Mouse (Mus musculus) left cerebral cortex, postnatal 25 days (tissue): ENCODE results near the gene Gm42791. TPM values are rescaled to one million over a fixed set of nuclear protein-coding genes. Genes with fewer than 3 reads are reported as not detected.

Experiments used
- DNase-seq, 2 experiments: peaks; one replicate each; pipeline ENCODE4 v3.0.0; 2022; ENCODE audit warnings: low spot score in 2 of 2, mixed read lengths in 1 of 2
- intact Hi-C: fragments of 180-260 bp; cut with DNase I; formaldehyde crosslinking; loops from one replicate; pipeline ENCODE4 v1.15.1; 2025
- total RNA-seq, 2 experiments: library from RNA; stranded (reverse); gene quantifications; 2 replicates each; pipeline ENCODE4 v1.2.3; 2021

Gm42791 gene
- total RNA-seq, 2 experiments from 2014 or later: 17.8 to 18.5 TPM

- intact Hi-C loops: no loop called here
- peak; percentile 70 to 96 for DNase-seq
Observed at GRCm38 (mm10) chr5:148959068-148959990, 35.6 kb downstream of the Gm42791 start.

GRCm38 (mm10) chr5:148958355-148958754 is 36.6 kb downstream of the Gm42791 start:
- intact Hi-C loops: no loop called here
- no peak for DNase-seq

GRCm38 (mm10) chr5:148956898-148957535 is 37.9 kb downstream of the Gm42791 start:
- DNase-seq: no peak
- intact Hi-C loops: no loop called here

- intact Hi-C loops: no loop called here
- no peak for DNase-seq
Observed at GRCm38 (mm10) chr5:148956091-148956490, 38.9 kb downstream of the Gm42791 start.

GRCm38 (mm10) chr5:148955575-148955974 is 39.4 kb downstream of the Gm42791 start:
- intact Hi-C loops: no loop called here
- no peak for DNase-seq

GRCm38 (mm10) chr5:148954314-148955060 is 40.5 kb downstream of the Gm42791 start:
- DNase-seq: no peak
- intact Hi-C loops: loop anchor here (5.0 kb wide), 1 partner anchor 57 kb away; no protein-coding TSS in a partner anchor

GRCm38 (mm10) chr5:148953098-148953497 is 41.8 kb downstream of the Gm42791 start:
- intact Hi-C loops: loop anchor here (5.0 kb wide), 1 partner anchor 56 kb away; no protein-coding TSS in a partner anchor
- DNase-seq: no peak

GRCm38 (mm10) chr5:148952419-148952818 is 42.5 kb downstream of the Gm42791 start:
- DNase-seq: no peak
- intact Hi-C loops: loop anchor here (5.0 kb wide), 1 partner anchor 55 kb away; no protein-coding TSS in a partner anchor

- DNase-seq: no peak
- intact Hi-C loops: loop anchor here (5.0 kb wide), 1 partner anchor 54 kb away; no protein-coding TSS in a partner anchor
Observed at GRCm38 (mm10) chr5:148951360-148951759, 43.6 kb downstream of the Gm42791 start.

- intact Hi-C loops: loop anchor here (5.0 kb wide), 1 partner anchor 53 kb away; no protein-coding TSS in a partner anchor
- peak in 1 of 2 experiments; percentile 38 for DNase-seq
Observed at GRCm38 (mm10) chr5:148950064-148950463, 44.9 kb downstream of the Gm42791 start.

GRCm38 (mm10) chr5:148948577-148948976 is 46.4 kb downstream of the Gm42791 start:
- intact Hi-C loops: no loop called here
- DNase-seq: no peak

GRCm38 (mm10) chr5:148947412-148947811 is 47.5 kb downstream of the Gm42791 start:
- no peak for DNase-seq
- intact Hi-C loops: no loop called here

- intact Hi-C loops: no loop called here
- no peak for DNase-seq
Observed at GRCm38 (mm10) chr5:148946787-148947186, 48.2 kb downstream of the Gm42791 start.

- DNase-seq: no peak
- intact Hi-C loops: no loop called here
Observed at GRCm38 (mm10) chr5:148945735-148946134, 49.2 kb downstream of the Gm42791 start.

- intact Hi-C loops: no loop called here
- no peak for DNase-seq
Observed at GRCm38 (mm10) chr5:148944024-148944423, 50.9 kb downstream of the Gm42791 start.

- DNase-seq: no peak
- intact Hi-C loops: no loop called here
Observed at GRCm38 (mm10) chr5:148943444-148943843, 51.5 kb downstream of the Gm42791 start.

GRCm38 (mm10) chr5:148942957-148943356 is 52.0 kb downstream of the Gm42791 start:
- intact Hi-C loops: no loop called here
- no peak for DNase-seq

- intact Hi-C loops: no loop called here
Observed at GRCm38 (mm10) chr5:148942305-148942704, 52.6 kb downstream of the Gm42791 start.

GRCm38 (mm10) chr5:148941867-148942266 is 53.1 kb downstream of the Gm42791 start:
- no peak for DNase-seq
- intact Hi-C loops: no loop called here

More at GRCm38 (mm10) chr5:148942305-148942704, 52.6 kb downstream of the Gm42791 start:
- no peak for DNase-seq

- intact Hi-C loops: no loop called here
- DNase-seq: no peak
Observed at GRCm38 (mm10) chr5:148939948-148940382, 55.0 kb downstream of the Gm42791 start.
